Mouse (Mus musculus) kidney, embryonic 14.5 days (tissue): ENCODE measurements around the gene Ndufa8. TPM values are rescaled to one million over a fixed set of nuclear protein-coding genes. Genes with fewer than 3 reads are reported as not detected.

Experiments
- ATAC-seq: fragments of 200-750 bp; cut with Nextera tagmentation; 2 replicates; pipeline ENCODE4 v1.8.0; 2017; ENCODE audit warnings: moderate number of reproducible peaks, mild to moderate bottlenecking, moderate TSS enrichment, moderate library complexity; ENCODE audit not compliant: low FRiP score, low TSS enrichment
- H3K27ac ChIP-seq: fragments of 300-500 bp; sonication (generic); 2 replicates; pipeline ENCODE4 v1.5.1; 2014; ENCODE audit warnings: low read depth, mild to moderate bottlenecking, low read length, moderate library complexity, mixed read lengths
- H3K27me3 ChIP-seq: fragments of 300-500 bp; sonication (generic); 2 replicates; pipeline ENCODE4 v1.6.1; 2014; ENCODE audit warnings: mild to moderate bottlenecking, low read length; ENCODE audit not compliant: control insufficient read depth, insufficient read depth
- H3K36me3 ChIP-seq: fragments of 300-500 bp; sonication (generic); 2 replicates; pipeline ENCODE4 v1.6.1; 2014; ENCODE audit warnings: low read length, mixed read lengths; ENCODE audit not compliant: control insufficient read depth, insufficient read depth
- H3K4me1 ChIP-seq: fragments of 300-500 bp; sonication (generic); 2 replicates; pipeline ENCODE4 v1.6.1; 2014; ENCODE audit warnings: low read length, mixed read lengths; ENCODE audit not compliant: control insufficient read depth, insufficient read depth
- H3K4me2 ChIP-seq: fragments of 300-500 bp; sonication (generic); replicated peaks from 2 replicates; pipeline ENCODE4 v1.6.1; 2014; ENCODE audit warnings: low read depth, mild to moderate bottlenecking, low read length
- H3K4me3 ChIP-seq: fragments of 300-500 bp; sonication (generic); 2 replicates; pipeline ENCODE4 v1.5.1; 2014; ENCODE audit warnings: mild to moderate bottlenecking, low read length
- H3K9ac ChIP-seq: fragments of 300-500 bp; sonication (generic); 2 replicates; pipeline ENCODE4 v1.6.1; 2014; ENCODE audit warnings: low read depth, mild to moderate bottlenecking, low read length, moderate library complexity
- H3K9me3 ChIP-seq: fragments of 300-500 bp; sonication (generic); 2 replicates; pipeline ENCODE4 v1.6.1; 2016; ENCODE audit warnings: low read length; ENCODE audit not compliant: control insufficient read depth
- WGBS: fragments of 180-500 bp; shearing (Covaris S2); extraction: QIAGEN DNeasy Blood & Tissue Kit; methylation state at CpG from one replicate; pipeline ENCODE4 v1.1.7; 2014; 5-methylcytosine and 5-hydroxymethylcytosine counted together
- polyA plus RNA-seq: library from polyadenylated mRNA; unstranded; fragments of >200 nt; fragmentation: Nextera tagmentation; extraction: Ambion mirVana; gene quantifications from 2 replicates; pipeline ENCODE4 v1.2.1, GENCODE M21; 2014

Gene Ndufa8
- polyA plus RNA-seq, 1 experiment from 2014 or later: 238 TPM

DNA sequence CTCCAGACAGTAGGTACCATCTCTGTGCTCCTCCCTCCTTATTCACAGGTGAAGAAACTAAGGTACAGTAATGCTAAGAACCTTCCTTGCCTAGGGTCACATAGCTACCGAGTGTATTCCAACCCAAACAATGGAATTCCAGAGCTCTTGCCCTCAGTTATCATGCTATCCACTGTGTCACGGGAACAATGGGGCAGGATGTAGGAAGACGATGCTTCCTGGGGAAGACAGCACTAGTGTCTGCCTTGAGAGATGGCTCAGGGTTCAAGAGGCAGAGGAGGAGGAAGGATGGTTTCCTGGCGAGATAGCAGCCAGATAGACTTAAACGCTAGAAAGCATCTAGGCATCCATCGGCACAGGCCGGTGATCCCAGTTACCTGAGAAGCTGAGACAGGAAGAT lies 16.3 kb downstream of the Ndufa8 start:
- Histone ChIP-seq H3K4me2 (no peak overlapping the region), H3K36me3 (peaks cover 20% of the 10 kb centered on the region), H3K27me3 (no peaks in the 10 kb centered on the region), H3K27ac (no peak overlapping the region), H3K4me3 (no peak overlapping the region), H3K9me3 (no peaks in the 10 kb centered on the region), H3K9ac (no peak overlapping the region), H3K4me1 (0 out of 2 replicates have a peak, but pooled peaks cover 2% of the 10 kb centered on the region)
- 83% methylated on average over 7 of the region's 7 CpGs for WGBS
- ATAC-seq: no peak

DNA sequence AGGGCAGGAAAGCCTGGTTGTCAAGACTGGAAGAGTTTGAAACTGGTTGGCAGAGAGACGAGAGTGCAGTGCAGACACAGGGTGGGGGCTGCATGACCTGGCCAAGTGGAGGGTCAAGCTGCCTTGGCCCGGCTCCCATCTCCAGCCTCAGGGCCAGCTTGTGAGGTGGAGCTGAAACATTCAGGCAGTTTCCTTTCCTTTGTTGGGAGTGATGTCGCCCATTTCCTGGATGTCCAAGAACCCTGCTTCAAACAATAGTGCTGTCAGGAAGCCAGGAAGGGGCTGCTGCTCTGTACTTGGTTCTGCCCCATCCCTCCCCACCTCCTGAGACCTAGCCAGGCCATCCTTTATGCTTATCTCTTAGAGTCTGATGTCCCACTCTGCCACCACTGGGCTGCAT lies 25.9 kb downstream of the Ndufa8 start:
- H3K4me1 ChIP-seq: 0 out of 2 replicates have a peak, but pooled peaks cover 3% of the 10 kb centered on the region
- no peak overlapping the region for H3K9ac ChIP-seq
- H3K36me3 ChIP-seq: no peaks in the 10 kb centered on the region
- H3K4me2 ChIP-seq: no peak overlapping the region
- H3K27me3 ChIP-seq: no peaks in the 10 kb centered on the region; the same call in 1 of the 2 replicates
- H3K4me3 ChIP-seq: no peak overlapping the region
- H3K27ac ChIP-seq: no peak overlapping the region
- H3K9me3 ChIP-seq: no peaks in the 10 kb centered on the region
- WGBS: 57% methylated on average over 3 of the region's 3 CpGs
- ATAC-seq: no peak

DNA sequence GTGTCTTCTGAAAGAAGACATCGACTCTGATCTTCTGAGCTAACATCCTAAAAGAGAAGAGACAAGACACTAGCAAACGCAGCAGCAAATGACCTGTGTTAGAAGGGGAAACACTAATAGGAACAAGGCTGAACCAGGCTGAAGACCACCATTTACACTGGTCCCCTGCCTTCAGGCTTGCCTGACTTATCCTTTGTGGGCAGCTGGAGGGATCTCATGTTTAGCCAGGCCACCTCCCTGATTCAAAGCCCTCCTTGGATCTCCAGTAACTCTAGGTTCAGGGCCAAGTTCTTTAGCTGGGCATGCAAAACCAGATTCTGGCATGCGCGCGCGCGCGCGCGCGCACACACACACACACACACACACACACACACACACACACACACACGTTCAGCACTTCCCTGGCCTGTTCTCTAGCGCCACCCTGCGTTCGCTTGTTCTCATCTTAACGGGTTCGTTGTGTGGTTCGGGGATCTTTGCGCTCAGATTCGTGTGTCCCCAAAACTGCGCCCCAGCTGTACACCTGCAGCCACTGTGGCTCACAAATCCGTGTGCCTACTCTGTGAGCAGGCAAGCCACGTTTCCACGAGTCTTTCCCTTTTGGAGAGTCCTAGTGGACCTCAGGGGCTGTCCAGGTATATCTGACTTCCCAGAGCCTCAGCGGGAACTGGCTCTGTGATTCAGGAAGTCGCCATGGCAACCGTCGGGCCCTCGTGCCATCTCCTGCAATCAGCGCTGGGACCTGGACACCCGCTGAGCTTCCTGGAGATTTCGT lies 27.6 kb downstream of the Ndufa8 start:
- Histone ChIP-seq H3K4me1 (0 out of 2 replicates have a peak, but pooled peaks cover 3% of the 10 kb centered on the region), H3K36me3 (no peaks in the 10 kb centered on the region), H3K9me3 (no peaks in the 10 kb centered on the region), H3K4me3 (peak overlapping the region; percentile 30), H3K9ac (0 out of 2 replicates have a peak overlapping the region, but pooled peaks have one; percentile 28), H3K4me2 (peak overlapping the region; percentile 59), H3K27me3 (no peaks in the 10 kb centered on the region; the same call in 1 of the 2 replicates), H3K27ac (no peak overlapping the region)
- peak; percentile 68 for ATAC-seq
- 12% methylated on average over 32 of the region's 32 CpGs for WGBS

DNA sequence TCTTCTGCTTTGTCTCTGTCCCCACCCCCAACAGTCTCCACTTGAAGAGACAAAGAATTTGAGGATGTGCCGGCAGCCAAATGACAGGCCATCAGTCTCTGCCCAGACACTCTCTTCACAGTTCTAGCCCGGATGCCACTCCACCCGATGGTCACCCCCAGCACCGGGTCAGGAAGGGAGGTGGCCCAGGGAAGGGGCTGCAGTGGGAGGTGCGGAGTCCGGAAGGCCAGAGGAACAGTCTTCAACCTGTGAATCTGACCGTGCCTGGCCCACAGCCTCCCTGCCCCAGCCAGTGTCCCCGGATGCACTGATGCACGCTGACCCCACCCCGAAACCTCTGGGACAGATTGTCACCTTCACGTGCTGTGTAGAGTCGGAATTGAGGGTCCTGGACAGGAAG lies 36.2 kb downstream of the Ndufa8 start:
- Histone ChIP-seq H3K4me3 (no peak overlapping the region), H3K9me3 (no peaks in the 10 kb centered on the region), H3K27me3 (peaks cover 16% of the 10 kb centered on the region), H3K36me3 (no peaks in the 10 kb centered on the region), H3K9ac (no peak overlapping the region), H3K27ac (no peak overlapping the region), H3K4me1 (0 out of 2 replicates have a peak, but pooled peaks cover 5% of the 10 kb centered on the region), H3K4me2 (no peak overlapping the region)
- 48% methylated on average over 12 of the region's 12 CpGs for WGBS
- ATAC-seq: no peak

DNA sequence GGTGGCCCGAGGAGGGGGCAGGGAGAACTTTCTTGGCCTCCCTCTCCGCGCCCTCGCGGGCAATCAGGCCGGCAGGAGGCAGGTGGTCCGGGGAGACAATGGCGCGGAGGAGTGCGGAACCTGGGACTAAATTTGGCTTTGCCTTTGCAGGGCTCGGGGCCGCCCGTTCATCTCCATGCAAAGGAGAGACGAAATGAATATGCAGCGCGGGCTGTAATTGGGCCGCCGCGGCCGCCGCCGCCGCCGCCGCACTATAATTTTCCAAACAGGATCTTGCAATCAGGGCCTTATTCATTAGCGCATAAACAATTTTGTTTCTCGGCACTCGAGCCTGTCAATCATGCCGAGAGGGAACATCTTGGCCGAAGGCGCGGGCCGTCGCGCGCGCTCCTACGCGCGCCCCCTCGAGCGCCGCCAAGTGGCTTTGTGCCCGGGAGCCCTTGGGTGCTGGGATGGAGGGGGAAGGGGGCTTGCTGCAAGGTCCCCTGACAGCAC lies 37.8 kb downstream of the Ndufa8 start:
- 0 out of 2 replicates have a peak, but pooled peaks cover 5% of the 10 kb centered on the region for H3K4me1 ChIP-seq
- H3K4me3 ChIP-seq: peak overlapping the region; percentile 42
- H3K36me3 ChIP-seq: no peaks in the 10 kb centered on the region
- ATAC-seq: no peak
- WGBS: under 1% methylated on average over 44 of the region's 44 CpGs
- peaks cover 16% of the 10 kb centered on the region for H3K27me3 ChIP-seq
- H3K9ac ChIP-seq: peak overlapping the region; percentile 54
- H3K4me2 ChIP-seq: peak overlapping the region; percentile 62
- no peaks in the 10 kb centered on the region for H3K9me3 ChIP-seq
- H3K27ac ChIP-seq: no peak overlapping the region

DNA sequence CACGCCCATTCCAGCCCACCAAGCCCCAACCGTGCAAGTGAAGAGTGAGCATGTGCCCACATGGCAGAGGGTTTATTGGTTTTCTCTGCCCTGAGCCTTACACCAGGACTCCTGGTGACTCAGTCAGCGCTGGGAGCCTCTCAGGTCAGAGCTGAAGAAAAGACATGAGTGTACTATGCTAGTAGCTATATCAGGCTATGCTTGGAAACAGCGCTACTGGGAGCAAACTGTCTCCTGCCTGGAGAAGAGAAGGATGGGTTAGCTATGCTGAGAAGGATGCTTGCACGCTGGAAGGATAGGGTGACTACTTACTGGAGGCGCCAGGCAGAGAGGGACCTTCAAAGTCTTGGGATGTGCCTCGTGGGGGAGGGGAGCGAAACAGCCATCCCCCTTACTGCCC lies 38.6 kb downstream of the Ndufa8 start:
- no peak overlapping the region for H3K27ac ChIP-seq
- H3K27me3 ChIP-seq: peaks cover 16% of the 10 kb centered on the region
- H3K9me3 ChIP-seq: no peaks in the 10 kb centered on the region
- no peak overlapping the region for H3K9ac ChIP-seq
- no peaks in the 10 kb centered on the region for H3K36me3 ChIP-seq
- ATAC-seq: no peak
- 45% methylated on average over 8 of the region's 8 CpGs for WGBS
- H3K4me1 ChIP-seq: 0 out of 2 replicates have a peak, but pooled peaks cover 5% of the 10 kb centered on the region
- no peak overlapping the region for H3K4me3 ChIP-seq
- no peak overlapping the region for H3K4me2 ChIP-seq

DNA sequence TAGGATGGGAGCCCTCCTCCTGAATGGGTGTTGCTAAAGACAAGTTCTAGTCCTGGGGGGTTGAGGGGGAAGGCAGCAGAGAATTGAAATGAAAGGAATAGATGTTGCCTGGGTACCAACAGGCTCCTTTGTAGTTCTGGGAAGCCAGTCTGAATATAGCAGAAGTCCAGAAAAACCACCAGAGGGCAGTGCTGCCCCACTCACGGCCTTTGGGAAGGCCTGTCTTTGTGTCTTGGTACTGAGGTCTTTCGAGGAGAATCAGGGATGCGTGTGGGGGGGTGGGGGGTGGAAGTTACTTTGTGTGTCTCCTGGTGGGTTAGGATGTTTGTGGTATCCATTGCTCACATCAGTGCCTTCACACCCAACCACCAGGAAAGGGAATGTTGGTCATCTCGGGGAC lies 39.8 kb downstream of the Ndufa8 start:
- no peak for ATAC-seq
- no peaks in the 10 kb centered on the region for H3K36me3 ChIP-seq

DNA sequence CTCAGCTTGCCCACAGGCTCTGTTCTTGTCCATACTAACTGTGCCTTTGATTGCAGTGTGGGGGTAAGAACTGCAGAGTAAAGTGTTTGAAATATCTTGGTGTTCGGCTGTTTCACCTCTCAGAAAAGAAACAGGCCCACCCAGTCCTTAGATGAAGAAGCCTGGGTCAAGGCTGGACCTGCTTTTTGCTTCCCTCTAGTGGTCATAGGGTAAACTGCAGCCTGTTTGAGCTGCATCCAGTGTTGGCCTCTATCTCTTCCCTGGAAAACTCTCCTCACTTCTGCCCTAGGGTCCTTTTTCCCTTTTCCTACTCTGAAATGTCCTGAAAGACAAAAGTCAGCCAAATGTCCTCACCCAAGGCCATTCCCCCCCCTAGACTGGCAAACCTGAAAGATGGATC lies 41.1 kb downstream of the Ndufa8 start:
- Histone ChIP-seq H3K36me3 (no peaks in the 10 kb centered on the region), H3K27ac (no peak overlapping the region), H3K4me3 (no peak overlapping the region), H3K9ac (no peak overlapping the region), H3K4me1 (0 out of 2 replicates have a peak, but pooled peaks cover 5% of the 10 kb centered on the region), H3K27me3 (peaks cover 16% of the 10 kb centered on the region), H3K9me3 (no peaks in the 10 kb centered on the region), H3K4me2 (no peak overlapping the region)
- 20% methylated on average over 1 of the region's 1 CpGs for WGBS
- no peak for ATAC-seq

More for the DNA sequence above, 39.8 kb downstream of the Ndufa8 start:
- Histone ChIP-seq H3K9me3 (no peaks in the 10 kb centered on the region), H3K27ac (no peak overlapping the region), H3K4me2 (no peak overlapping the region), H3K4me1 (0 out of 2 replicates have a peak, but pooled peaks cover 5% of the 10 kb centered on the region), H3K9ac (no peak overlapping the region), H3K27me3 (peaks cover 16% of the 10 kb centered on the region), H3K4me3 (no peak overlapping the region)
- WGBS: 24% methylated on average over 4 of the region's 4 CpGs

DNA sequence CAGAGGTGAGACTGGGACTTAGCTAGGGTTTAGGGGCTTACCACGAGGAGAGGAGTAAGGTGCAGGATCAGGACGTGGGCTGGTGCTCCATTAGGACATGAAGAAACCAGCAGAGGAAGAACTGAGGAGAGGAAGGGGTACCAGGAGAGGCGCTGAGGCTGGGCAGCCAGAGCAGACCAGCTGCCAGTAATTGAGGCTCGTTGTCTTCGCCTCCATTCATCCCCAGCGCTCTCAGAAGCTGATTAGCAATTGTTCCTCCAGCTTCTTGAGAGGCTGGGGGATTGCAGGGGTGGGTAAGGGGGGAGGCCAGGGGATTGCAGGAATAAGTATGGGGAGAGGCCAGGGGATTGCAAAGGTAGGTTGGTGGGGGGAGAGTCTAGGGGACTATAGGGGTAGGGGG lies 47.0 kb downstream of the Ndufa8 start:
- no peak for ATAC-seq
- Histone ChIP-seq H3K4me2 (no peak overlapping the region), H3K9me3 (no peaks in the 10 kb centered on the region), H3K27ac (no peak overlapping the region), H3K36me3 (no peaks in the 10 kb centered on the region), H3K9ac (no peak overlapping the region), H3K4me1 (no peaks in the 10 kb centered on the region), H3K27me3 (no peaks in the 10 kb centered on the region), H3K4me3 (no peak overlapping the region)
- WGBS: 41% methylated on average over 6 of the region's 6 CpGs
